Mouse (Mus musculus) midbrain, embryonic 11.5 days (tissue): ENCODE results near the gene Sf3b2. TPM values are rescaled to one million over a fixed set of nuclear protein-coding genes. Genes with fewer than 3 reads are reported as not detected.

Experiments used
- ATAC-seq: fragments of 200-750 bp; cut with Nextera tagmentation; 2 replicates; pipeline ENCODE4 v1.8.0; 2017; ENCODE audit warnings: moderate TSS enrichment, moderate library complexity; ENCODE audit not compliant: low FRiP score
- DNase-seq: peaks from one replicate; pipeline ENCODE4 v3.0.0; 2015; ENCODE audit warnings: low spot score; ENCODE audit errors: missing footprints
- H3K27ac ChIP-seq: fragments of 300-500 bp; sonication (generic); 2 replicates; pipeline ENCODE4 v1.5.1; 2014; ENCODE audit warnings: low read depth, low read length
- H3K27me3 ChIP-seq: fragments of 300-500 bp; sonication (generic); 2 replicates; pipeline ENCODE4 v1.6.1; 2014; ENCODE audit warnings: mild to moderate bottlenecking, low read length, moderate library complexity, mixed read lengths; ENCODE audit not compliant: control insufficient read depth, insufficient read depth
- H3K36me3 ChIP-seq: fragments of 300-500 bp; sonication (generic); 2 replicates; pipeline ENCODE4 v1.6.1; 2014; ENCODE audit warnings: mild to moderate bottlenecking, low read length, moderate library complexity, mixed read lengths; ENCODE audit not compliant: control insufficient read depth, insufficient read depth
- H3K4me1 ChIP-seq: fragments of 300-500 bp; sonication (generic); 2 replicates; pipeline ENCODE4 v1.6.1; 2014; ENCODE audit warnings: low read length; ENCODE audit not compliant: control insufficient read depth, insufficient read depth
- H3K4me2 ChIP-seq: fragments of 300-500 bp; sonication (generic); 2 replicates; pipeline ENCODE4 v1.6.1; 2014; ENCODE audit warnings: mild to moderate bottlenecking, moderate library complexity
- H3K4me3 ChIP-seq: fragments of 300-500 bp; sonication (generic); 2 replicates; pipeline ENCODE4 v1.5.1; 2014; ENCODE audit warnings: low read depth, low read length
- H3K9ac ChIP-seq: fragments of 300-500 bp; sonication (generic); 2 replicates; pipeline ENCODE4 v1.6.1; 2014; ENCODE audit warnings: low read length
- H3K9me3 ChIP-seq: fragments of 300-500 bp; sonication (generic); 2 replicates; pipeline ENCODE4 v1.6.1; 2016; ENCODE audit warnings: low read length; ENCODE audit not compliant: control insufficient read depth
- WGBS: fragments of 180-500 bp; shearing (Covaris S2); extraction: QIAGEN DNeasy Blood & Tissue Kit; methylation state at CpG from one replicate; pipeline ENCODE4 v1.1.7; 2014; 5-methylcytosine and 5-hydroxymethylcytosine counted together
- polyA plus RNA-seq: library from polyadenylated mRNA; unstranded; fragments of >200 nt; fragmentation: Nextera tagmentation; extraction: Ambion mirVana; gene quantifications from 2 replicates; pipeline ENCODE4 v1.2.1, GENCODE M21; 2014

Sf3b2 gene
- polyA plus RNA-seq, 1 experiment from 2014 or later, result 399 TPM

DNA sequence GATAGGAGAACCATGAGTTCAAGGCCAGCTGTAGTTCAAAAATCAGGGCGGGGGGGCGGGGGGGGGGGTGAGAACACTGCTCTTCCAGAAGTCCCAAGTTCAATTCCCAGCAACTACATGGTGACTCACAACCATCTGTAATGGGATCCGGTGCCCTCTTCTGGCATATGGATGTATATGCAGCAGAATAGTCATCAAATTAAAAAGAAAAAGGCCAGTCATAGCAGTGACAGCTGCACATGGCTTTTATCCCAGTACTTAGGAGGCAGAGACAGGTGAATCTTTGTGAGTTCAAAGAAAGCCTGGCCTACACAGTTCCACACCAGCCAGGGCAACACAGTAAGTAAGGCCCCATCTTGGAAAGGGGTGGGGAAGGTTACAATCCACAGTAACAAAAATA, 18.1 kb downstream of the Sf3b2 start:
- Histone ChIP-seq H3K9ac (no peak overlapping the region), H3K27me3 (no peaks in the 10 kb centered on the region), H3K4me2 (no peak overlapping the region), H3K9me3 (no peaks in the 10 kb centered on the region), H3K27ac (no peak overlapping the region), H3K4me1 (peaks cover 1% of the 10 kb centered on the region), H3K4me3 (no peak overlapping the region), H3K36me3 (peaks cover 34% of the 10 kb centered on the region)
- no peak for ATAC-seq
- DNase-seq, result no peak
- 79% methylated on average over 3 of the region's 3 CpGs for WGBS

DNA sequence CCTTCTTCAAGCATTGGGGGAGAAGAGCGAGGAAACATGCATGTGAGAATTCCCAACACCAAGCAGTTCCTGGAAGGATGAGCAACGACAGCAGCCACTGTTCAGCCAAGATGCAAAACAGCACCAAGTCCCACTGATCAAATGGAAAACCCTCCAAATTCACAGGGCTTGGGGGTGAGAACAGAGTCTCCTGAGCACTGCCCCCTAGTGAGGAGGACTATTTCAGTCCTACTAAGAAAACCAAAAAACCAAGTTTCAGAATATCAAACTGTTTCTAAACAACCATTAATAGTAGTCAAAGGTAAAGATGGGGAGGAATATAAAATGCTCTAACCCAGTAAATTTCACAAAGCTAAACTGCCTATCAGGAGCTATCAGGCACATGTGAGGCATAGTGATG, 18.7 kb downstream of the Sf3b2 start:
- 96% methylated on average over 2 of the region's 2 CpGs for WGBS
- Histone ChIP-seq H3K4me1 (peaks cover 7% of the 10 kb centered on the region), H3K27me3 (no peaks in the 10 kb centered on the region), H3K36me3 (peaks cover 34% of the 10 kb centered on the region), H3K9ac (no peak overlapping the region), H3K4me2 (no peak overlapping the region), H3K4me3 (no peak overlapping the region), H3K27ac (no peak overlapping the region), H3K9me3 (no peaks in the 10 kb centered on the region)
- ATAC-seq, result no peak
- no peak for DNase-seq

DNA sequence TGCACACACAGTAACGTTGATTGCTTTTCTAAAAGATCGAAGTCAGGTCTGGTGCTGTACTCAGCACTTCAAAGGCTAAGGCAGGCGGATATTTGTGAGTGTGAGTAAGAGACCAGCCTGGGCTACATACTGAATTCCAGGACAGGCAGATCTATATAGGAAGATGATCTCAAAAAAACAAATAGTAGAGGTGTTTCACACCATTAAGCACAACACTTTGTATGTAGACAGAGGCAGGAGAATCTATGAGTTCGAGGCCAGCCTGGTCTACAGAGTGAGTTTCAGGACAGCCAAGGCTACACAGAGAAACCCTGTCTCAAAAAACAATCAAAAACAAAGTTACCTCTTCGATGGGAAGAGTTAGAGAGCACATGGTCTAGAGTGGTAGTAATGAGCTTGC, 19.5 kb downstream of the Sf3b2 start:
- H3K9ac ChIP-seq, result no peak overlapping the region
- H3K27ac ChIP-seq, result no peak overlapping the region
- H3K36me3 ChIP-seq, result peaks cover 34% of the 10 kb centered on the region
- ATAC-seq (no peak), DNase-seq (peak; percentile 75)
- peaks cover 12% of the 10 kb centered on the region for H3K4me1 ChIP-seq
- no peaks in the 10 kb centered on the region for H3K27me3 ChIP-seq
- no peak overlapping the region for H3K4me2 ChIP-seq
- no peaks in the 10 kb centered on the region for H3K9me3 ChIP-seq
- no peak overlapping the region for H3K4me3 ChIP-seq
- WGBS, result 95% methylated on average over 5 of the region's 5 CpGs

DNA sequence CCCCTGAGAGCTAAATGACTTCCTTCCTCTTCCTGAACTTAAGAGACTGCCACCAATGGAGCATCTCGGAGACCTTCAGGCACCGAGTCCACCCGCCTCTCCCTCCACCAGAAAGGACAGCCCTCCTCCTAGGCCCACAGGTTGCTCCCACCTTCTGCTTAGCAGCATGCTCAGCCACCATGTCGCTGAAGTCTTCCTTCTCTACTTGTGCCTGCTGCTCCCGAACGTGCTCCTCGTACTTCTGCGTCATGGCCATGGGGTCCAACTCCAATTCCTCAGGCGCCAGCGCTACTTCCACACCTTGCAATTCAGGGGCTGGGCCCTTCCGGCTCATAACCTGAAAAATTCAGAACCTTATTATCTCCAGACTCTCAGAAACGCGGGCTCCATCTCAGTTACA, 20.6 kb downstream of the Sf3b2 start:
- peaks cover 32% of the 10 kb centered on the region for H3K36me3 ChIP-seq
- H3K4me3 ChIP-seq, result no peak overlapping the region
- no peak for ATAC-seq
- H3K4me1 ChIP-seq, result peaks cover 12% of the 10 kb centered on the region
- no peak overlapping the region for H3K9ac ChIP-seq
- no peak for DNase-seq
- no peaks in the 10 kb centered on the region for H3K27me3 ChIP-seq
- no peak overlapping the region for H3K4me2 ChIP-seq
- H3K27ac ChIP-seq, result no peak overlapping the region
- H3K9me3 ChIP-seq, result no peaks in the 10 kb centered on the region
- WGBS, result 96% methylated on average over 13 of the region's 13 CpGs

DNA sequence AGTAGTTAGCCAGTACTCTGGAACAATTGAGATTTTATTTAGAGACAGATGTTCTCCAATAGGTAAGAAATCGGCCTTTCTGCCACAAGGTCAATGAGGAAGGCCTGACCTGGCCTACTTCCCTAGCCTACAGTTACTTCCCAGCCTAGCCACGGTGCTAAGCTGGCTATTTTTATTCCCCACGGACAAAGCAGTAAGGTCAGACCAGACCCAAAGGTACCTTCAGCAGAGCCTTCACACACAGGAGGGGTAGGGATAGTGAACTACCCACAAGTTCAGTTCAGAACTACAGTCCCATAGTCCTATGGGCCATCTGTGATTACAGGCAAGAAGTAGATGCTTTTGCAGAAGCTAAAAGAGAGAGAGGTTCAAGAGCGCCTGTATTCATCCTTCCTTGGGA, 21.3 kb downstream of the Sf3b2 start:
- Histone ChIP-seq H3K27me3 (no peaks in the 10 kb centered on the region), H3K4me1 (peaks cover 12% of the 10 kb centered on the region), H3K27ac (no peak overlapping the region; the same call in 1 of the 2 replicates), H3K4me3 (no peak overlapping the region), H3K9ac (no peak overlapping the region), H3K4me2 (no peak overlapping the region), H3K9me3 (no peaks in the 10 kb centered on the region), H3K36me3 (peaks cover 25% of the 10 kb centered on the region)
- 78% methylated on average over 4 of the region's 4 CpGs for WGBS
- ATAC-seq (no peak), DNase-seq (no peak)

DNA sequence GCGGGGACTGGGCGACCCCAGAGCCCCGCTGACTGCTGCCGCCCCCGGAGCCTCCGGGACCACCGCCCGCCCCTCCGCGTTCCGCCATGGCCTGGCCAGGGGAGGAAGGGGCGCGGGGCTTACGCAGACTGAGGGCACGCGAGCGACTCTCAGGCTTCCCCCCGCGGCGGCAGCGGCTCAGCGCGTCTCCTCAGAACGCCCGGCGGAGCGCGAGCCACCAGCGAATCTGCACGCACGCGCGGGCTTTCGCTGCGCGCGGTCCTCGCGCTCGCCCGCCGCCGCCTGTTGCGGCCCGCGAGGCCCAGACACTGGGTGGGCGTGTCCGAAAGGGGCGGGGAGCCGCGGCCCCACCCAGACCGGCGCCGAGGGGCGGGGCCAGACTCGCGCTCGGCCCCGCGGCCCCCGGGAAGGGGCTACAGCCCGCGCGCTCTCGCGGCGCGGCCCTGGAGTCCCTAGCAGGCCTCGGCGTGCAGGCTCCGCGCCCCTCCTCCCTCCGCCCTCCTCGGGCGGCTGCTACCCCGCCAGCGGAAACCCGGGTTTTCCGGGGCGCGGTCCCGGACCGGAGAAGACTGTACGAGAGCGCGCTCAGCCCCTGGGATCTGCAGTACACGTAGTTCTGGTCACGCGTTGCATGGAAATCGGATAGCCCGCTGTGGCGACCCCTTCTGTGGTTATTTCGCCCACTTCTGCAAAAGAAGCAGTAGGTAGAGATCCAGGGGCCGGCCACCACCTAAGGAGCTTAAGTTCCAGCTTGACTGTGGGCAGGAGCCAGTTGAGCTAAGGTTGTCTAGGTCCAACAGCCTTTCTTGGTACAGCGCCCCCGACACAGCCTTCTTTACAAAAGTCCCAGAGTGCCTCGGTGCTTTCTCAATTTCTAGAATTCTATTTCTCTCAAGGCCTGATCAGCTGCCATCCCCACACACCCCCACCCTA, 22.2 kb downstream of the Sf3b2 start, which contains the start of gene Pacs1:
Pacs1 (minus strand) TSS at position 319 of the 933 bp plus-strand sequence.
- peak within 1 kb of the TSS; percentile 74 for H3K27ac ChIP-seq
- H3K9me3 ChIP-seq, result no peaks in the 10 kb centered on the region
- peak within 1 kb of the TSS; percentile 91 for H3K4me3 ChIP-seq
- H3K36me3 ChIP-seq, result peaks cover 17% of the 10 kb centered on the region
- peak within 1 kb of the TSS; percentile 95 for H3K4me2 ChIP-seq
- ATAC-seq (peak; percentile 91), DNase-seq (peak; percentile 99)
- H3K4me1 ChIP-seq, result peaks cover 12% of the 10 kb centered on the region
- H3K27me3 ChIP-seq, result no peaks in the 10 kb centered on the region
- H3K9ac ChIP-seq, result peak within 1 kb of the TSS; percentile 92
- WGBS, result 1% methylated on average over 86 of the region's 97 CpGs

DNA sequence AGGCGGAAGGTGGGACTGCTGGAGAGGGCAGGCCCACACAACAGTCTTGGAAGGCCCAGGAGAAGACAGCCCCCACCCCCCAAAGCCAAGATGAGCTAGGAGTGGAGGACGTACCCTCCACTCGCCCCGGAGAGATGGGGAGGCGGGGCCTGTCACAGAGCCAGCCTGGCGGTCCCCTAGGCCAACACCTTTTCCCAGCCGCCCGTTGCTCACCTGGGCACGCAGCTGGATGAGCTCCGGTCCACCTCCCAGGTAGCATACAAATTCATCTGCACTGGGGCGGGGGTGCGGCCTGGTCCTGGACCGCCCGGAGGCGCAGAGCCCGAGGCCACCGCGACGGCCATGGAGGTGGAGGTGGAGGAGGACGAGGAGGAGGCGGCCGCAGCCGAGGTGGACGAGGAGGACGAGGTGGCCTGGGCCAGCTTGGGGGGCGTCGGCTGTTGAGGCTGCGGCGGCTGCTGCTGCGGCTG, 22.9 kb downstream of the Sf3b2 start:
- Histone ChIP-seq H3K4me1 (peaks cover 12% of the 10 kb centered on the region), H3K4me2 (peak overlapping the region; percentile 95), H3K36me3 (peaks cover 12% of the 10 kb centered on the region), H3K9ac (peak overlapping the region; percentile 92), H3K27ac (peak overlapping the region; percentile 74), H3K27me3 (no peaks in the 10 kb centered on the region), H3K4me3 (peak overlapping the region; percentile 91), H3K9me3 (no peaks in the 10 kb centered on the region)
- DNase-seq, result peak; percentile 93
- ATAC-seq, result peak; percentile 69
- under 1% methylated on average over 26 of the region's 30 CpGs for WGBS

DNA sequence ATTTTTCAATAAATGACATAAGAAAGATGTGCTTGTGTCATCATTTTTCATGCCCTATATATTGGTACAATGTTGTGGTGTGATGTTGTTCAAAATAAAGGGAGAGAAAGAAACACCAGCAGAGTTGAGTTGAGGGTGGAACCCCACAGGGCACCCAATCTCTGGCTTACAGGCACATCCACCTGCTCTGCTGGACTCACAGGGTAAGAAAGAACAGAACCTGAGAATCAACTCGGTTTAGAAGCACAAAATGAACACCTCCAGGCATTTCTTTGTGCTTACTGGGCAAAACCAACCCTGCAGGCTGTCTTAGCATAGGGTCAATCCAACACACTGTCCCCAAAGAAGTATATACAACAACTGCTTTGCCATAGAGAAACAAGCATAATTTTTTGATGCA, 23.8 kb downstream of the Sf3b2 start:
- H3K4me1 ChIP-seq, result peaks cover 12% of the 10 kb centered on the region
- no peak overlapping the region for H3K27ac ChIP-seq
- H3K4me3 ChIP-seq, result peak overlapping the region; percentile 91; the same call in 1 of the 2 replicates
- WGBS, result 47% methylated on average over 1 of the region's 1 CpGs
- peaks cover 11% of the 10 kb centered on the region for H3K36me3 ChIP-seq
- H3K9ac ChIP-seq, result no peak overlapping the region
- peak overlapping the region; percentile 95 for H3K4me2 ChIP-seq
- H3K27me3 ChIP-seq, result no peaks in the 10 kb centered on the region
- H3K9me3 ChIP-seq, result no peaks in the 10 kb centered on the region
- DNase-seq (no peak), ATAC-seq (no peak)

DNA sequence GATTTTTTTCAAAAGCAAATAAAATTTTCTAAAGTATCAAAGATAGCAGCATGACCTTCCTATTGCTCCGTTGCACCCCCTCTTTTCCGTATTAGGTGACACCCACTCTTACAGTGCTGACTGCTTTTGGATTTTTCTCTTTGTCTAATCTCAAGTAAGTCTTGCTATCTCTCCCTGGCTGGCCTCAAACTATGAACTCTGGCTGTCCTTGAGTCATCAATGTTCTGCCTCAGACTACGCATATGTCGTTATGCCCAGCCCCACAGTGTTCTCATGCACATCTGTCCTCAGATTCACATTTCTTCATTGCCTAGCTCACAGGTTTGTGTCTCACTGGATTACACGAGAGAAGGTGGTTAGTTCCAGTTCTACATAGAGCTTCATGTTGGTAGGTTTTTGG, 25.9 kb downstream of the Sf3b2 start:
- 90% methylated on average over 5 of the region's 5 CpGs for WGBS
- peaks cover 2% of the 10 kb centered on the region for H3K36me3 ChIP-seq
- H3K4me2 ChIP-seq, result no peak overlapping the region

More for the DNA sequence above, 25.9 kb downstream of the Sf3b2 start:
- no peak for DNase-seq
- Histone ChIP-seq H3K27ac (no peak overlapping the region), H3K9me3 (no peaks in the 10 kb centered on the region), H3K4me3 (no peak overlapping the region), H3K4me1 (peaks cover 12% of the 10 kb centered on the region), H3K9ac (no peak overlapping the region), H3K27me3 (no peaks in the 10 kb centered on the region)
- ATAC-seq, result no peak
